In the genomic region with DNA sequence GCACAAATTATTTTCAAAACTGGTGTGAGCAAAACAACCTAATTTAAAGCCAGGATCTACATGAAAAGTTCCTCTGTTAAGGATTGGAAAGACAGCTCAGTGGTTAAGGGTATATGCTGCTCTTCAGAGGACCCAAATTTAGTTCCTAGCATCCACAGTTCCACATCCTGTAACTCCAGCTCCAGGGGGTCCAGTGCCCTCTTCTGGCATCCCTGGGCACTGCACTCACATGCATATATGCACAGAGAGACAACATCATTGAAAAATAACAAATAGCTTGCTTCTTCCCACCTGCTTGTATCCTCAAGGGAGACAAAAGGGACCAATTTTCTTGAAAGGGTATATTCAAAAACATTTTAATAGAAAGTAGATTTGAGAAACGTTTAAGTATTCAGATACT, we compare ENCODE assay signal across 20 mouse cellular contexts. TPM values are rescaled to one million over a fixed set of nuclear protein-coding genes. Genes with fewer than 3 reads are reported as not detected.
DNase-seq lines count a peak whose midpoint lies in the region; ATAC-seq and TF ChIP-seq lines count a peak whose summit lies in the region.
"Had no signal": no experiment of that assay in that cellular context is flagged by ENCODE, and none has a peak within 500 bp of the region (broad histone marks: within the 10 kb centered on the region; RNA-seq: fewer than 3 reads in every experiment).

No protein-coding gene starts in this region.

- TF ChIP-seq CTCF in hindbrain, postnatal 0 days (IDR thresholded peaks at IDR 0.05; ENCODE audit: low read depth), result peak; percentile 19
- TF ChIP-seq CTCF in spleen, adult 2 months (IDR thresholded peaks at IDR 0.05; ENCODE audit: extremely low read depth, insufficient read depth, insufficient read length, insufficient replicate concordance), result peak; percentile 2; the same call in 1 of the 2 replicates
- peak; percentile 24; the same call in 1 of the 2 replicates for TF ChIP-seq CTCF in brain, embryonic 14.5 days (IDR thresholded peaks at IDR 0.05; ENCODE audit: borderline replicate concordance, extremely low read depth, insufficient read depth, insufficient read length)
- no peak for TF ChIP-seq CTCF in thymus, adult 2 months (IDR thresholded peaks at IDR 0.05; ENCODE audit: borderline replicate concordance, control insufficient read depth, extremely low read depth, insufficient read depth, low read length, poor library complexity)

- no peaks in the 10 kb centered on the region for H3K9me3 ChIP-seq in hindbrain, postnatal 0 days (ENCODE audit: low read length)
- no peaks in the 10 kb centered on the region for H3K9me3 ChIP-seq in hindbrain, embryonic 12.5 days (replicated peaks)
- H3K9me3 ChIP-seq: heart, embryonic 10.5 days had no signal

- no peaks in the 10 kb centered on the region for H3K36me3 ChIP-seq in hindbrain, postnatal 0 days (ENCODE audit: insufficient read depth, low read length)
- peaks cover 21% of the 10 kb centered on the region; the same call in 1 of the 2 replicates for H3K36me3 ChIP-seq in hindbrain, embryonic 12.5 days
- no peaks in the 10 kb centered on the region; the same call in 1 of the 2 replicates for H3K36me3 ChIP-seq in spleen, adult 2 months (ENCODE audit: control insufficient read depth, insufficient read depth, low read length)
- no peaks in the 10 kb centered on the region for H3K36me3 ChIP-seq in thymus, adult 2 months (ENCODE audit: control insufficient read depth, insufficient read depth, low read length)

- TF ChIP-seq POLR2A in spleen, adult 2 months (IDR thresholded peaks at IDR 0.05; ENCODE audit: low read depth, low read length), result no peak
- TF ChIP-seq POLR2A in brain, embryonic 14.5 days (IDR thresholded peaks at IDR 0.05; ENCODE audit: borderline replicate concordance, extremely low read depth, insufficient read depth, insufficient read length, poor library complexity, severe bottlenecking), result no peak
- no peak for TF ChIP-seq POLR2A in thymus, adult 2 months (IDR thresholded peaks at IDR 0.05; ENCODE audit: control insufficient read depth, extremely low read depth, insufficient read depth, low read length, poor library complexity)

- no peak overlapping the region for H3K4me2 ChIP-seq in hindbrain, postnatal 0 days (ENCODE audit: low read depth, low read length)
- no peak overlapping the region for H3K4me2 ChIP-seq in hindbrain, embryonic 12.5 days (replicated peaks)
- H3K4me2 ChIP-seq: midbrain, embryonic 12.5 days had no signal

- no peak for ATAC-seq in hindbrain, postnatal 0 days
- ATAC-seq in hindbrain, embryonic 12.5 days (ENCODE audit: low FRiP score), result no peak
- ATAC-seq: forebrain, embryonic 14.5 days had no signal

- no peak overlapping the region for H3K27ac ChIP-seq in hindbrain, postnatal 0 days
- no peak overlapping the region for H3K27ac ChIP-seq in hindbrain, embryonic 12.5 days
- H3K27ac ChIP-seq in spleen, adult 2 months (ENCODE audit: insufficient read depth, low read length), result no peak overlapping the region
- H3K27ac ChIP-seq in thymus, adult 2 months (ENCODE audit: control insufficient read depth, insufficient read depth, low read length), result no peak overlapping the region
- H3K27ac ChIP-seq: gastrocnemius, adult 2 months; heart, embryonic 10.5 days; midbrain, embryonic 12.5 days had no signal

- no peak overlapping the region for H3K4me3 ChIP-seq in hindbrain, postnatal 0 days (ENCODE audit: low read length)
- H3K4me3 ChIP-seq in hindbrain, embryonic 12.5 days, result no peak overlapping the region
- no peak overlapping the region for H3K4me3 ChIP-seq in spleen, adult 2 months (ENCODE audit: extremely low read depth, insufficient read depth, insufficient read length)
- no peak overlapping the region for H3K4me3 ChIP-seq in thymus, adult 2 months (ENCODE audit: control insufficient read depth, insufficient read depth, low read length)
- H3K4me3 ChIP-seq: gastrocnemius, adult 2 months; heart, embryonic 10.5 days; midbrain, embryonic 12.5 days had no signal

- H3K9ac ChIP-seq in hindbrain, postnatal 0 days (replicated peaks; ENCODE audit: low read length), result no peak overlapping the region
- no peak overlapping the region for H3K9ac ChIP-seq in hindbrain, embryonic 12.5 days
- H3K9ac ChIP-seq: midbrain, embryonic 12.5 days had no signal

- no peaks in the 10 kb centered on the region for H3K4me1 ChIP-seq in hindbrain, postnatal 0 days (ENCODE audit: insufficient read depth, low read length)
- no peaks in the 10 kb centered on the region for H3K4me1 ChIP-seq in hindbrain, embryonic 12.5 days
- no peaks in the 10 kb centered on the region for H3K4me1 ChIP-seq in spleen, adult 2 months (ENCODE audit: control insufficient read depth, insufficient read depth, insufficient read length)
- H3K4me1 ChIP-seq in thymus, adult 2 months (replicated peaks; ENCODE audit: control insufficient read depth, insufficient read depth, low read length), result no peaks in the 10 kb centered on the region
- H3K4me1 ChIP-seq: heart, embryonic 10.5 days; midbrain, embryonic 12.5 days had no signal

- no peaks in the 10 kb centered on the region for H3K27me3 ChIP-seq in hindbrain, postnatal 0 days (ENCODE audit: insufficient read depth, low read length)
- H3K27me3 ChIP-seq in hindbrain, embryonic 12.5 days, result no peaks in the 10 kb centered on the region
- H3K27me3 ChIP-seq in spleen, adult 2 months (ENCODE audit: control insufficient read depth, insufficient read depth, low read length), result no peaks in the 10 kb centered on the region
- H3K27me3 ChIP-seq in thymus, adult 2 months (ENCODE audit: control insufficient read depth, insufficient read depth, low read length), result no peaks in the 10 kb centered on the region
- H3K27me3 ChIP-seq: midbrain, embryonic 12.5 days had no signal

- DNase-seq in hindbrain, postnatal 0 days (ENCODE audit: low spot score), result no peak
- no peak for DNase-seq in spleen, adult 2 months (ENCODE audit: low read depth in 1 of 2, low spot score in 2 of 2)
- no peak for DNase-seq in spleen, adult 18-20 months
- DNase-seq in brain, embryonic 14.5 days (ENCODE audit: low read depth), result no peak
- no peak for DNase-seq in thymus, adult 2 months
- no peak for DNase-seq in thymus, postnatal 4 days
- DNase-seq in cerebellum, postnatal 14 days, result no peak
- DNase-seq: adrenal gland, postnatal 25 days; cerebellum, adult 11-12 months; gastrocnemius, adult 2 months; heart, postnatal 36 days; kidney, postnatal 25 days; thymus, postnatal 14 days had no signal

- WGBS in hindbrain, postnatal 0 days, result 87% methylated on average over 1 of the region's 1 CpGs
- WGBS in hindbrain, embryonic 12.5 days, result 81% methylated on average over 1 of the region's 1 CpGs
- WGBS in spleen, adult 2 months, result 88% methylated on average over 1 of the region's 1 CpGs
- 88% methylated on average over 1 of the region's 1 CpGs for WGBS in thymus, adult 2 months

RNA-seq across cellular contexts. Expression of a gene that starts 6.0 kb away (rescaled TPM):
- not detected in 2 replicates for total RNA-seq in hindbrain, postnatal 0 days (2014; rRNA removed)
- polyA plus RNA-seq in hindbrain, postnatal 0 days (2015; fragmentation: Nextera tagmentation; extraction: Ambion mirVana), result not detected in 2 replicates
- polyA plus RNA-seq in hindbrain, embryonic 12.5 days (2016; fragmentation: Nextera tagmentation; extraction: Ambion mirVana), result 0.16 TPM in 1 of 2 replicates, not detected in the other
- not detected in 2 replicates for polyA plus RNA-seq in spleen, adult 2 months (2012; rRNA removed)
- polyA plus RNA-seq in brain, embryonic 14.5 days (2012; rRNA removed), result not detected in 2 replicates
- polyA plus RNA-seq in thymus, adult 2 months (2012; rRNA removed), result 0.24 and 0.32 TPM in 2 replicates
- total RNA-seq: adrenal gland, postnatal 25 days; gastrocnemius, adult 2 months; heart, postnatal 36 days had no signal
- polyA plus RNA-seq: forebrain, embryonic 14.5 days; heart, embryonic 10.5 days; limb, embryonic 11.5 days; lung, embryonic 16.5 days had no signal

RNA-seq across cellular contexts. Expression of a gene that starts 8.8 kb away (rescaled TPM):
- not detected in 2 replicates for total RNA-seq in hindbrain, postnatal 0 days (2014; rRNA removed)
- not detected in 2 replicates for polyA plus RNA-seq in hindbrain, postnatal 0 days (2015; fragmentation: Nextera tagmentation; extraction: Ambion mirVana)
- polyA plus RNA-seq in hindbrain, embryonic 12.5 days (2016; fragmentation: Nextera tagmentation; extraction: Ambion mirVana), result not detected in 2 replicates
- not detected in 2 replicates for polyA plus RNA-seq in spleen, adult 2 months (2012; rRNA removed)
- polyA plus RNA-seq in brain, embryonic 14.5 days (2012; rRNA removed), result not detected in 2 replicates
- not detected in 2 replicates for polyA plus RNA-seq in thymus, adult 2 months (2012; rRNA removed)
- total RNA-seq: adrenal gland, postnatal 25 days; gastrocnemius, adult 2 months; heart, postnatal 36 days had no signal
- polyA plus RNA-seq: forebrain, embryonic 14.5 days; heart, embryonic 10.5 days; intestine, embryonic 14.5 days; limb, embryonic 11.5 days; lung, embryonic 16.5 days; midbrain, embryonic 12.5 days had no signal

RNA-seq across cellular contexts. Expression of a gene that starts 37.6 kb away (rescaled TPM):
- total RNA-seq in hindbrain, postnatal 0 days (2014; rRNA removed), result 309 and 364 TPM in 2 replicates
- polyA plus RNA-seq in hindbrain, postnatal 0 days (2015; fragmentation: Nextera tagmentation; extraction: Ambion mirVana), result 410 and 416 TPM in 2 replicates
- polyA plus RNA-seq in hindbrain, embryonic 12.5 days (2016; fragmentation: Nextera tagmentation; extraction: Ambion mirVana), result 259 and 278 TPM in 2 replicates
- 31.6 and 34.8 TPM in 2 replicates for polyA plus RNA-seq in spleen, adult 2 months (2012; rRNA removed)
- 299 and 302 TPM in 2 replicates for polyA plus RNA-seq in brain, embryonic 14.5 days (2012; rRNA removed)
- 51.4 and 56.5 TPM in 2 replicates for polyA plus RNA-seq in thymus, adult 2 months (2012; rRNA removed)
